Mouse (Mus musculus) adipose tissue, adult 10 weeks (tissue): Measurements from ENCODE around the gene Id4. TPM values are rescaled to one million over a fixed set of nuclear protein-coding genes. Genes with fewer than 3 reads are reported as not detected.

ENCODE experiments used
- polyA plus RNA-seq: library from polyadenylated mRNA; stranded (reverse); fragments of 350-450 nt; fragmentation: Illumina TruSeq; extraction: RNeasy Lipid Tissue Mini Kit (QIAGEN cat#74804); gene quantifications from one replicate; pipeline ENCODE4 v1.2.3, GENCODE M21; 2014; ENCODE audit warnings: low read depth, low replicate concordance

The Id4 gene
- polyA plus RNA-seq: 5.7 TPM

GRCm38 (mm10) chr13:48260690-48261278 lies at the start of gene Id4:
TSS of gene Id4 (plus strand) at chr13:48261228.

